Mouse (Mus musculus): ENCODE measurements around the gene Sfxn3.
A peak's percentile ranks its signal among the peaks of the same experiment; 100 is the strongest.
"Not testable (repeated sequence)": the region's sequence is repeated elsewhere in the genome, so short reads cannot be mapped to it uniquely, and the experiment has no call there.

Gene Sfxn3

GRCm38 (mm10) chr19:45018351-45018831 lies 28.9 kb upstream of the Sfxn3 start:
- DNase-seq, result peak; percentile 19 to 42

GRCm38 (mm10) chr19:45020348-45020747 lies 27.0 kb upstream of the Sfxn3 start:
- peak; percentile 69 to 74 for DNase-seq

GRCm38 (mm10) chr19:45021362-45021761 lies 25.9 kb upstream of the Sfxn3 start:
- DNase-seq, result no peak

GRCm38 (mm10) chr19:45023993-45024392 lies 23.3 kb upstream of the Sfxn3 start:
- DNase-seq, result no peak

GRCm38 (mm10) chr19:45024775-45025174 lies 22.5 kb upstream of the Sfxn3 start:
- DNase-seq, result no peak

GRCm38 (mm10) chr19:45025937-45026568 lies 21.2 kb upstream of the Sfxn3 start:
- DNase-seq, result no peak

- no peak for DNase-seq
These were observed 20.2 kb upstream of the Sfxn3 start for GRCm38 (mm10) chr19:45026958-45027670.

- DNase-seq, result no peak
These were observed 19.5 kb upstream of the Sfxn3 start for GRCm38 (mm10) chr19:45027848-45028247.

GRCm38 (mm10) chr19:45028746-45029145 lies 18.6 kb upstream of the Sfxn3 start:
- no peak for DNase-seq

GRCm38 (mm10) chr19:45029571-45029970 lies 17.7 kb upstream of the Sfxn3 start:
- DNase-seq, result no peak

- peak; percentile 62 to 87 for DNase-seq
These were observed 17.2 kb upstream of the Sfxn3 start for GRCm38 (mm10) chr19:45030111-45030510.

- peak; percentile 89 to 91 for DNase-seq
These were observed 16.3 kb upstream of the Sfxn3 start for GRCm38 (mm10) chr19:45030746-45031693.

- DNase-seq, result peak; percentile 81 to 87
These were observed 15.5 kb upstream of the Sfxn3 start for GRCm38 (mm10) chr19:45031780-45032179.

- peak in 1 of 2 experiments; percentile 49 for DNase-seq
These were observed 14.6 kb upstream of the Sfxn3 start for GRCm38 (mm10) chr19:45032570-45033332.

- DNase-seq, result peak in 1 of 2 experiments; percentile 81
These were observed 10.4 kb upstream of the Sfxn3 start for GRCm38 (mm10) chr19:45036867-45037266.

GRCm38 (mm10) chr19:45038198-45038597 lies 9.1 kb upstream of the Sfxn3 start:
- not testable (repeated sequence) for DNase-seq

GRCm38 (mm10) chr19:45040214-45040613 lies 7.1 kb upstream of the Sfxn3 start:
- DNase-seq, result no peak

GRCm38 (mm10) chr19:45044389-45044927 lies 2.8 kb upstream of the Sfxn3 start:
- DNase-seq, result no peak

GRCm38 (mm10) chr19:45045236-45045635 lies 2.1 kb upstream of the Sfxn3 start:
- DNase-seq, result no peak

- no peak for DNase-seq
These were observed 1.7 kb upstream of the Sfxn3 start, which contains the start of gene Pdzd7 for GRCm38 (mm10) chr19:45045651-45046050. Gene Pdzd7 (minus strand): TSS chr19:45045717.

GRCm38 (mm10) chr19:45046523-45047321 lies 581 bp upstream of the Sfxn3 start:
- peak; percentile 93 to 94 for DNase-seq

All from kidney, postnatal 36 days (tissue).